12 mouse cellular contexts compared by ENCODE assay signal in the genomic region with DNA sequence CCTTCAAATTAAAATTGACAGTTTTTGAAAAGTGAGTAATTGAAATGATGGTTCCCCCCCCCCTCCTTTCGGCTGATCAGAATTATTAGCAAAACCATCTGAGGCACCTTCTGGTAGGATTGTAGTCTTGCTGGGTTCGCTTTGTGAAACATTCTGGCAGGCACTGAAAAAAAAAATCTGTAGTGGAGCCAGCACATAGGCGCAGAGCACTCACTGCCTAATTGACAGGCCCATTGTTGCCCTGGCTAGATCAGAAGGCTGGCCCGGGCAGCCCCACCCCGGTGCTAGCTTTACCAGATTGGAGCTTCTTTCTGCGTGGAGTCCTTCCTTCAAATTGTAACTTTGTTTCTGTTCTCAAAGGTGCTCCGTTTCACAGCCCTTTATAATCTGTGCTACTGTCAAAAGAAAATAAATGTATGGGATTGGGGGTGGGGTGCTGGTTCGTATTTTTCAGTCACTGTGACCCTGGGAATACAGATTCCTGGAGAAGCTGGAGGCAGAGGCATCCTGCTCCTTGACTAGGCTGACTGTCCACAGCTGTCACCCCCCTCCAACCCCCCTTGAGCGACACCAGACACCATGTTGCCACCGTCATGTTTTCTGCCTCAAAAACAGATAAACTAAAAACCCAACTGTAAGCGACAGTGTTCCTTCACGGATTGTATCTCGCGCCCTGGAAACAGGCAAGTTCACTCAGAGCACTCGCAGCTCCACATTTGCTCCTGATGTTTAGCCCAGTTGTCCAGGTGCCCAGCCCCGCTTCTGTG.
DNase-seq lines count a peak whose midpoint lies in the region; ATAC-seq and TF ChIP-seq lines count a peak whose summit lies in the region.
"Had no signal": no experiment of that assay in that cellular context is flagged by ENCODE, and none has a peak within 500 bp of the region (broad histone marks: within the 10 kb centered on the region; RNA-seq: fewer than 3 reads in every experiment).

No protein-coding gene starts in this region.

- peak; percentile 37; the same call in 1 of the 2 replicates for ATAC-seq in stomach, embryonic 14.5 days (ENCODE audit: insufficient number of reproducible peaks, insufficient read depth, low FRiP score, low read depth)
- ATAC-seq in stomach, postnatal 0 days (ENCODE audit: low FRiP score, low TSS enrichment), result no peak
- peak; percentile 91 for ATAC-seq in forebrain, embryonic 15.5 days (replicated peaks)
- ATAC-seq: inflammation-experienced regulatory T-cells, adult 6 months had no signal

- H3K27ac ChIP-seq in stomach, embryonic 14.5 days (ENCODE audit: low read length), result no peak overlapping the region
- no peak overlapping the region for H3K27ac ChIP-seq in stomach, postnatal 0 days (replicated peaks)
- H3K27ac ChIP-seq in forebrain, embryonic 15.5 days (replicated peaks), result peak overlapping the region; percentile 94
- H3K27ac ChIP-seq: limb, embryonic 12.5 days had no signal

- H3K9me3 ChIP-seq in stomach, embryonic 14.5 days (ENCODE audit: control insufficient read depth, low read depth, low read length), result no peaks in the 10 kb centered on the region
- no peaks in the 10 kb centered on the region for H3K9me3 ChIP-seq in stomach, postnatal 0 days (ENCODE audit: control insufficient read depth, low read length)
- no peaks in the 10 kb centered on the region for H3K9me3 ChIP-seq in forebrain, embryonic 15.5 days
- H3K9me3 ChIP-seq: limb, embryonic 12.5 days had no signal

- no peak overlapping the region for H3K4me3 ChIP-seq in stomach, embryonic 14.5 days (ENCODE audit: low read depth, low read length)
- no peak overlapping the region for H3K4me3 ChIP-seq in stomach, postnatal 0 days (ENCODE audit: low read depth, low read length)
- H3K4me3 ChIP-seq in forebrain, embryonic 15.5 days, result no peak overlapping the region
- H3K4me3 ChIP-seq: limb, embryonic 12.5 days had no signal

- H3K36me3 ChIP-seq in stomach, embryonic 14.5 days (ENCODE audit: control insufficient read depth, insufficient read depth, low read length), result no peaks in the 10 kb centered on the region; the same call in 1 of the 2 replicates
- no peaks in the 10 kb centered on the region for H3K36me3 ChIP-seq in stomach, postnatal 0 days (ENCODE audit: control insufficient read depth, insufficient read depth, low read length)
- H3K36me3 ChIP-seq in forebrain, embryonic 15.5 days, result no peaks in the 10 kb centered on the region

- no peak overlapping the region for H3K9ac ChIP-seq in stomach, embryonic 14.5 days (replicated peaks; ENCODE audit: low read depth, low read length)
- no peak overlapping the region for H3K9ac ChIP-seq in stomach, postnatal 0 days (ENCODE audit: low read length)
- H3K9ac ChIP-seq in forebrain, embryonic 15.5 days (replicated peaks), result peak overlapping the region; percentile 14
- H3K9ac ChIP-seq: limb, embryonic 12.5 days had no signal

- no peak for TF ChIP-seq EP300 in stomach, postnatal 0 days (optimal IDR thresholded peaks at IDR 0.05)

- H3K4me2 ChIP-seq in stomach, embryonic 14.5 days (replicated peaks; ENCODE audit: low read depth, low read length), result no peak overlapping the region
- no peak overlapping the region for H3K4me2 ChIP-seq in stomach, postnatal 0 days (replicated peaks; ENCODE audit: low read depth)
- H3K4me2 ChIP-seq in forebrain, embryonic 15.5 days (replicated peaks), result peak overlapping the region; percentile 49
- H3K4me2 ChIP-seq: limb, embryonic 12.5 days had no signal

- WGBS in stomach, embryonic 14.5 days, result 39% methylated on average over 16 of the region's 16 CpGs
- 43% methylated on average over 16 of the region's 16 CpGs for WGBS in stomach, postnatal 0 days
- 14% methylated on average over 16 of the region's 16 CpGs for WGBS in forebrain, embryonic 15.5 days

- no peak for DNase-seq in stomach, postnatal 0 days (ENCODE audit: low spot score)
- peak; percentile 24 to 47 for DNase-seq in layer of hippocampus, postnatal 36 days
- DNase-seq in retina, postnatal 1 day, result peak; percentile 76
- DNase-seq in adrenal gland, postnatal 4 days (ENCODE audit: low spot score in 2 of 2), result no peak
- no peak for DNase-seq in cerebellum, adult 8-10 months
- no peak for DNase-seq in left cerebral cortex, adult 18-20 months (ENCODE audit: low spot score in 2 of 2)
- DNase-seq: cerebellum, adult 9-10 months had no signal

- H3K4me1 ChIP-seq in stomach, embryonic 14.5 days (ENCODE audit: control insufficient read depth, insufficient read depth, low read length), result peaks cover 7% of the 10 kb centered on the region; the same call in 1 of the 2 replicates
- no peaks in the 10 kb centered on the region for H3K4me1 ChIP-seq in stomach, postnatal 0 days (replicated peaks; ENCODE audit: control insufficient read depth, insufficient read depth)
- peaks cover 40% of the 10 kb centered on the region for H3K4me1 ChIP-seq in forebrain, embryonic 15.5 days

- TF ChIP-seq CTCF in stomach, postnatal 0 days (IDR thresholded peaks at IDR 0.05; ENCODE audit: low read depth), result no peak

- no peaks in the 10 kb centered on the region for H3K27me3 ChIP-seq in stomach, embryonic 14.5 days (ENCODE audit: control insufficient read depth, insufficient read depth, low read length)
- H3K27me3 ChIP-seq in stomach, postnatal 0 days (ENCODE audit: control insufficient read depth, insufficient read depth, low read length), result no peaks in the 10 kb centered on the region
- no peaks in the 10 kb centered on the region for H3K27me3 ChIP-seq in forebrain, embryonic 15.5 days
- H3K27me3 ChIP-seq: CH12.LX; limb, embryonic 12.5 days had no signal

Comparison
In these comparisons a context has a peak if more than half of its experiments do, and no peak if none do; other contexts are left out.
1. DNase-seq: peak in layer of hippocampus, postnatal 36 days (2 of 2) and retina, postnatal 1 day (single experiment); none in stomach, postnatal 0 days (single experiment), adrenal gland, postnatal 4 days (0 of 2), cerebellum, adult 8-10 months (single experiment) and left cerebral cortex, adult 18-20 months (0 of 2).